Mouse (Mus musculus): ENCODE measurements at regions not wholly inside any gene's neighbourhood (a gene's known extent, or its start where the extent isn't known, plus 50 kb on each side); places are given as distances from the start of the nearest gene placed in this dataset.

DNA sequence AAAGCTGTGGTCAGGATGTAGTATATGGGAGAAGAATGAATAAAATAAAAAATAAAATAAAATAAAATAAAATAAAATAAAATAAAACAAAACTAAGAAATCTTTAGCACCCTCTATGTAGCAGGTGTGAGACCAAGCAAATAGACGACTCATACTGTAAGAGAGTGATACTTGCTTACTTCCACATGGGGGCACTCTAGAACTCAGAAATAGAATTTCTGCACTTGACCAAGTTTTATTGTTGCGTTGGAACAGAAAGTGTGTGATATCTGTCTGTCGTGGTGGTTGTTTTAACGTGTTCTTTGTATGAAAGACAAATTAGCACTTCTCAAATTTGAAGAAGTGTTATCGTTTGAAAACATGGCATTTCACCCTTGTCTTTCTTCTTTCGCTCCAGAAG is 125.4 kb downstream of the Dthd1 start:
- H3K9me3 ChIP-seq (ENCODE audit: low read length) = no peaks in the 10 kb centered on the region
- TF ChIP-seq NANOG (IDR thresholded peaks at IDR 0.05; ENCODE audit: borderline replicate concordance, low read length) = no peak
- peak; percentile 33 for TF ChIP-seq CTCF (conservative IDR thresholded peaks at IDR 0.05; ENCODE audit: low read length)
- H3K27me3 ChIP-seq (ENCODE audit: insufficient read depth, low read length) = no peaks in the 10 kb centered on the region
- no peaks in the 10 kb centered on the region for H3K36me3 ChIP-seq (ENCODE audit: insufficient read depth, low read length)
- no peak overlapping the region for H3K4me3 ChIP-seq (replicated peaks; ENCODE audit: low read length)
- no peaks in the 10 kb centered on the region for H3K4me1 ChIP-seq (replicated peaks; ENCODE audit: low read depth, low read length)

Data from E14TG2a.4 (cell line).